Mouse (Mus musculus) testis, adult 2 months (tissue): ENCODE measurements at regions not wholly inside any gene's neighbourhood (a gene's known extent, or its start where the extent isn't known, plus 50 kb on each side); places are given as distances from the start of the nearest gene placed in this dataset.

Experiments
- CTCF ChIP-seq: fragments of 200-500 bp; IDR thresholded peaks from 2 replicates; pipeline ENCODE4 v1.5.1; 2012; ENCODE audit warnings: low read depth, mild to moderate bottlenecking, inconsistent platforms, low read length, moderate library complexity; ENCODE audit not compliant: control insufficient read depth, insufficient read depth, insufficient replicate concordance
- POLR2A ChIP-seq: fragments of 200-500 bp; IDR thresholded peaks from 2 replicates; pipeline ENCODE4 v1.6.1; 2012; ENCODE audit warnings: low read depth, mild to moderate bottlenecking, inconsistent platforms, low read length, moderate library complexity; ENCODE audit not compliant: control insufficient read depth

GRCm38 (mm10) chr5:97817485-97817884, 213.4 kb downstream of the Antxr2 start:
- TF ChIP-seq CTCF (no peak), POLR2A (no peak)
